Mouse (Mus musculus) C2C12 (cell line): ENCODE data around the gene Otud4.

Experiments
- CTCF ChIP-seq: IDR thresholded peaks from one replicate; pipeline ENCODE4 v1.5.1; 2011; ENCODE audit not compliant: control insufficient read depth, insufficient read depth, insufficient read length
- FOSL1 ChIP-seq: IDR thresholded peaks from one replicate; pipeline ENCODE4 v1.8.0; 2011; ENCODE audit warnings: mild to moderate bottlenecking, low read length; ENCODE audit not compliant: poor library complexity, insufficient read depth, severe bottlenecking
- MAX ChIP-seq: IDR thresholded peaks from one replicate; pipeline ENCODE4 v1.6.1; 2011; ENCODE audit warnings: mild to moderate bottlenecking, control low read depth
- MYOD1 ChIP-seq: IDR thresholded peaks from one replicate; pipeline ENCODE4 v1.6.1; 2011; ENCODE audit warnings: low read depth; ENCODE audit not compliant: control insufficient read depth, insufficient read length
- MYOG ChIP-seq: IDR thresholded peaks from one replicate; pipeline ENCODE4 v1.6.1; 2011; ENCODE audit not compliant: control insufficient read depth, insufficient read length; ENCODE audit errors: extremely low read depth
- USF1 ChIP-seq: IDR thresholded peaks from one replicate; pipeline ENCODE4 v1.6.1; 2011; ENCODE audit warnings: low read depth, mild to moderate bottlenecking, control low read depth, moderate library complexity

DNA sequence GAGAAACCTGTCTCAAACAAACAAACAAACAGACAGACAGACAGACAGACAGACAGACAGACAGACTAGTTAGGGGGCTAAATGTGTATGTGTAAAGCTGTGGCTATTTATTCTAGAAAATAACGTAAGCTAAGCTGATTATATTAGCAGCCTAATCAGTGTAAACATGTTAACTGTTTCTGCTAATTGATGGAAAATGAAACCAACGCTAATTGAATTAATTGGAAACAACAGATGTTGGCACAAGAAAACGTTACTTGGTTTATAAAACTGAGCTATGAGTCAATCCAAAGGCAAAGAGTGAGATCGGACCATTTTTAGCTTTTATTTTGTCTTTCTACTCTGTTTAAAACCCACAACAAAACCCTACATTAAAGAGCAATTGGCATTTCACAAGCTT is 15.0 kb upstream of the Otud4 start:
- no peak for TF ChIP-seq CTCF
- no peak for TF ChIP-seq MAX
- TF ChIP-seq FOSL1: no peak
- no peak for TF ChIP-seq MYOG
- no peak for TF ChIP-seq MYOD1
- TF ChIP-seq USF1: no peak
